Comparison of ENCODE assay signal across 8 mouse cellular contexts in the genomic region with DNA sequence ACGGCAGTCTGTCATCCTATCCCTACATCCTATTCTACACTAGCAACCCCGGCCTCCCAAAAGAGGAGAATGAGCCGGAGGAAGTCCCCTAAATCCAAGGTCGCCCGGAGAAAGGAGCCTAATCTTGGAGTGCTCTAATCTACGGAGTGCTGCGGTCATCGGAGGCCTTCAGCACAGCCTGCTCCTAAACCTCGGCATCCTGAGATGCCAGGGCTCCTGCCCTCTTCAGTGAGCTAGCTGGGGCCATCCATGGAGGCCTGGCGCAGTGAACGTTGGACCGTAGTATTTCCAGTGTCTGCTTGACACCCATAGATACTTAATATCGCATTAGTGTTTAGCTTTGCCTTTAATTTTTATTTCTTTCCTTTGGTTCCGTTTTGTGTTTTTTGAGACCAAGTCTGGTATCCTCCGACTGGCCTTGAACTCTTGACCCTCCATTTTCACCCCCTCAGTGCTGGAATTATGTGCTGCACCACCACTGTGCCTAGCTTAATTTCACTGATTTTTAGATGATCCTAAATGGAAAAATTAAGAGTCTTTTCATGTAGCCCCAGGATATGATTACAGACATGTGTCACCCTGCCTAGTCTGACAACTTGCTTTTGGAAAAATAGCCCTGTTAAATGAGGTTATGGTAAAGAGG. TPM values are rescaled to one million over a fixed set of nuclear protein-coding genes. Genes with fewer than 3 reads are reported as not detected.
DNase-seq lines count a peak whose midpoint lies in the region; ATAC-seq and TF ChIP-seq lines count a peak whose summit lies in the region.

No protein-coding gene starts in this region.

- H3K4me2 ChIP-seq in heart, postnatal 0 days (ENCODE audit: low read depth, low read length): peak overlapping the region; percentile 80
- peak overlapping the region; percentile 80 for H3K4me2 ChIP-seq in hindbrain, embryonic 14.5 days (replicated peaks)
- H3K4me2 ChIP-seq in midbrain, embryonic 13.5 days (replicated peaks): peak overlapping the region; percentile 77

- TF ChIP-seq CTCF in heart, postnatal 0 days (IDR thresholded peaks at IDR 0.05; ENCODE audit: low read depth): no peak
- TF ChIP-seq CTCF in bone marrow macrophage, adult 2 months (IDR thresholded peaks at IDR 0.05; ENCODE audit: low read depth, low read length): no peak

- ATAC-seq in heart, postnatal 0 days (ENCODE audit: insufficient read depth, low read depth): peak; percentile 15
- ATAC-seq in hindbrain, embryonic 14.5 days (ENCODE audit: low FRiP score): peak; percentile 52; the same call in 1 of the 2 replicates
- peak; percentile 74 for ATAC-seq in midbrain, embryonic 13.5 days

- H3K9ac ChIP-seq in heart, postnatal 0 days (replicated peaks; ENCODE audit: low read depth, low read length): peak overlapping the region; percentile 98
- peak overlapping the region; percentile 98 for H3K9ac ChIP-seq in hindbrain, embryonic 14.5 days
- peak overlapping the region; percentile 87 for H3K9ac ChIP-seq in midbrain, embryonic 13.5 days (replicated peaks)

- no peaks in the 10 kb centered on the region for H3K27me3 ChIP-seq in heart, postnatal 0 days (ENCODE audit: control insufficient read depth, insufficient read depth, low read length)
- no peaks in the 10 kb centered on the region for H3K27me3 ChIP-seq in hindbrain, embryonic 14.5 days (ENCODE audit: control insufficient read depth, insufficient read depth, low read length)
- H3K27me3 ChIP-seq in midbrain, embryonic 13.5 days: no peaks in the 10 kb centered on the region

- H3K9me3 ChIP-seq in heart, postnatal 0 days (replicated peaks; ENCODE audit: control insufficient read depth, low read length): no peaks in the 10 kb centered on the region
- H3K9me3 ChIP-seq in hindbrain, embryonic 14.5 days (ENCODE audit: control insufficient read depth, low read length): no peaks in the 10 kb centered on the region
- no peaks in the 10 kb centered on the region for H3K9me3 ChIP-seq in midbrain, embryonic 13.5 days

- WGBS in heart, postnatal 0 days: 7% methylated on average over 15 of the region's 15 CpGs
- WGBS in hindbrain, embryonic 14.5 days: 10% methylated on average over 15 of the region's 15 CpGs
- 13% methylated on average over 15 of the region's 15 CpGs for WGBS in midbrain, embryonic 13.5 days

- TF ChIP-seq EP300 in heart, postnatal 0 days (IDR thresholded peaks at IDR 0.05; ENCODE audit: low read depth): no peak

- peaks cover 28% of the 10 kb centered on the region for H3K36me3 ChIP-seq in heart, postnatal 0 days (replicated peaks; ENCODE audit: control insufficient read depth, insufficient read depth, low read length)
- H3K36me3 ChIP-seq in hindbrain, embryonic 14.5 days (replicated peaks; ENCODE audit: control insufficient read depth, insufficient read depth): peaks cover 32% of the 10 kb centered on the region
- H3K36me3 ChIP-seq in midbrain, embryonic 13.5 days: peaks cover 30% of the 10 kb centered on the region

- TF ChIP-seq POLR2A in bone marrow macrophage, adult 2 months (IDR thresholded peaks at IDR 0.05; ENCODE audit: borderline replicate concordance, low read depth, low read length): no peak

- peaks cover 12% of the 10 kb centered on the region; the same call in 1 of the 2 replicates for H3K4me1 ChIP-seq in heart, postnatal 0 days (ENCODE audit: control insufficient read depth, insufficient read depth)
- H3K4me1 ChIP-seq in bone marrow macrophage, adult 2 months (ENCODE audit: control insufficient read depth, insufficient read depth, low read length): peaks cover 9% of the 10 kb centered on the region
- H3K4me1 ChIP-seq in hindbrain, embryonic 14.5 days (replicated peaks; ENCODE audit: control insufficient read depth, insufficient read depth, low read length): peaks cover 26% of the 10 kb centered on the region
- peaks cover 41% of the 10 kb centered on the region for H3K4me1 ChIP-seq in midbrain, embryonic 13.5 days (replicated peaks)

- H3K27ac ChIP-seq in heart, postnatal 0 days (ENCODE audit: low read depth): peak overlapping the region; percentile 99
- peak overlapping the region; percentile 70 for H3K27ac ChIP-seq in bone marrow macrophage, adult 2 months (ENCODE audit: insufficient read depth, low read depth, low read length)
- peak overlapping the region; percentile 91 for H3K27ac ChIP-seq in hindbrain, embryonic 14.5 days
- H3K27ac ChIP-seq in midbrain, embryonic 13.5 days: peak overlapping the region; percentile 97

- DNase-seq in heart, postnatal 0 days (ENCODE audit: low spot score): no peak
- no peak for DNase-seq in heart, postnatal 36 days
- DNase-seq in hindbrain, embryonic 14.5 days (ENCODE audit: low spot score): no peak
- no peak for DNase-seq in right cerebral cortex, postnatal 14 days
- no peak for DNase-seq in spleen, postnatal 10 days (ENCODE audit: low spot score in 2 of 2)
- DNase-seq in left cerebral cortex, adult 9 months (ENCODE audit: low spot score in 2 of 2): no peak

- H3K4me3 ChIP-seq in heart, postnatal 0 days (ENCODE audit: low read depth, low read length): peak overlapping the region; percentile 97
- H3K4me3 ChIP-seq in bone marrow macrophage, adult 2 months (ENCODE audit: insufficient read depth, low read length): peak overlapping the region; percentile 94
- H3K4me3 ChIP-seq in hindbrain, embryonic 14.5 days (replicated peaks; ENCODE audit: low read length): peak overlapping the region; percentile 96
- peak overlapping the region; percentile 97 for H3K4me3 ChIP-seq in midbrain, embryonic 13.5 days (replicated peaks)

- intact Hi-C loops in heart, postnatal 36 days (cut with DNase I): loop anchor here (2.0 kb wide), 1 partner anchor 42 kb away; no protein-coding TSS in a partner anchor

RNA-seq across cellular contexts. Expression of a gene that starts 0.6 kb away (rescaled TPM):
- total RNA-seq in heart, postnatal 0 days (2014; rRNA removed; ENCODE audit: low replicate concordance): 136 and 225 TPM in 2 replicates
- 156 and 159 TPM in 2 replicates for polyA plus RNA-seq in heart, postnatal 0 days (2015; fragmentation: Nextera tagmentation; extraction: Ambion mirVana)
- total RNA-seq in heart, postnatal 36 days (2021): 100 to 1,000 TPM; 135 to 143 TPM
- 144 and 159 TPM in 2 replicates for polyA plus RNA-seq in bone marrow macrophage, adult 2 months (2012; ENCODE audit: insufficient read depth, insufficient read length, missing spikeins)
- polyA plus RNA-seq in hindbrain, embryonic 14.5 days (2014; fragmentation: Nextera tagmentation; extraction: Ambion mirVana): 399 and 421 TPM in 2 replicates
- polyA plus RNA-seq in midbrain, embryonic 13.5 days (2015; fragmentation: Nextera tagmentation; extraction: Ambion mirVana): 465 and 547 TPM in 2 replicates

RNA-seq across cellular contexts. Expression of a gene that starts 12.3 kb away (rescaled TPM):
- total RNA-seq in heart, postnatal 0 days (2014; rRNA removed; ENCODE audit: low replicate concordance): 34.1 and 58.2 TPM in 2 replicates
- polyA plus RNA-seq in heart, postnatal 0 days (2015; fragmentation: Nextera tagmentation; extraction: Ambion mirVana): 59.7 and 61.4 TPM in 2 replicates
- total RNA-seq in heart, postnatal 36 days (2021): 10 to 100 TPM; 20.2 to 25.2 TPM
- polyA plus RNA-seq in bone marrow macrophage, adult 2 months (2012; ENCODE audit: insufficient read depth, insufficient read length, missing spikeins): 33.9 and 38.8 TPM in 2 replicates
- 103 and 118 TPM in 2 replicates for polyA plus RNA-seq in hindbrain, embryonic 14.5 days (2014; fragmentation: Nextera tagmentation; extraction: Ambion mirVana)
- polyA plus RNA-seq in midbrain, embryonic 13.5 days (2015; fragmentation: Nextera tagmentation; extraction: Ambion mirVana): 104 and 110 TPM in 2 replicates

RNA-seq across cellular contexts. Expression of a gene that starts 22.7 kb away (rescaled TPM):
- 14.5 and 35.2 TPM in 2 replicates for total RNA-seq in heart, postnatal 0 days (2014; rRNA removed; ENCODE audit: low replicate concordance)
- polyA plus RNA-seq in heart, postnatal 0 days (2015; fragmentation: Nextera tagmentation; extraction: Ambion mirVana): 12.7 and 13.9 TPM in 2 replicates
- 10 to 100 TPM in 1 of 2 experiments, 1 to 10 TPM in 1; 9.8 to 10.2 TPM for total RNA-seq in heart, postnatal 36 days (2021)
- polyA plus RNA-seq in bone marrow macrophage, adult 2 months (2012; ENCODE audit: insufficient read depth, insufficient read length, missing spikeins): 8.4 and 8.8 TPM in 2 replicates
- polyA plus RNA-seq in hindbrain, embryonic 14.5 days (2014; fragmentation: Nextera tagmentation; extraction: Ambion mirVana): 7.5 and 9.8 TPM in 2 replicates
- 13.3 and 14.6 TPM in 2 replicates for polyA plus RNA-seq in midbrain, embryonic 13.5 days (2015; fragmentation: Nextera tagmentation; extraction: Ambion mirVana)

RNA-seq across cellular contexts. Expression of a gene that starts 28.5 kb away (rescaled TPM):
- 38.6 and 54.3 TPM in 2 replicates for total RNA-seq in heart, postnatal 0 days (2014; rRNA removed; ENCODE audit: low replicate concordance)
- 25.8 and 30.0 TPM in 2 replicates for polyA plus RNA-seq in heart, postnatal 0 days (2015; fragmentation: Nextera tagmentation; extraction: Ambion mirVana)
- total RNA-seq in heart, postnatal 36 days (2021): 10 to 100 TPM; 14.5 to 16.0 TPM
- polyA plus RNA-seq in bone marrow macrophage, adult 2 months (2012; ENCODE audit: insufficient read depth, insufficient read length, missing spikeins): 42.4 and 43.7 TPM in 2 replicates
- polyA plus RNA-seq in hindbrain, embryonic 14.5 days (2014; fragmentation: Nextera tagmentation; extraction: Ambion mirVana): 77.7 and 78.4 TPM in 2 replicates
- polyA plus RNA-seq in midbrain, embryonic 13.5 days (2015; fragmentation: Nextera tagmentation; extraction: Ambion mirVana): 66.2 and 71.8 TPM in 2 replicates

RNA-seq across cellular contexts. Expression of a gene that starts 43.4 kb away (rescaled TPM):
- total RNA-seq in heart, postnatal 0 days (2014; rRNA removed; ENCODE audit: low replicate concordance): 31.2 and 34.8 TPM in 2 replicates
- 18.1 and 20.2 TPM in 2 replicates for polyA plus RNA-seq in heart, postnatal 0 days (2015; fragmentation: Nextera tagmentation; extraction: Ambion mirVana)
- 10 to 100 TPM; 13.4 to 16.3 TPM for total RNA-seq in heart, postnatal 36 days (2021)
- polyA plus RNA-seq in bone marrow macrophage, adult 2 months (2012; ENCODE audit: insufficient read depth, insufficient read length, missing spikeins): 8.7 and 9.8 TPM in 2 replicates
- 19.9 and 22.4 TPM in 2 replicates for polyA plus RNA-seq in hindbrain, embryonic 14.5 days (2014; fragmentation: Nextera tagmentation; extraction: Ambion mirVana)
- 8.0 and 8.3 TPM in 2 replicates for polyA plus RNA-seq in midbrain, embryonic 13.5 days (2015; fragmentation: Nextera tagmentation; extraction: Ambion mirVana)

Comparison
In these comparisons a context has a peak if more than half of its experiments do, and no peak if none do; other contexts are left out.
1. ATAC-seq: peak in every context shown above with its lines; median percentile 74 in midbrain, embryonic 13.5 days; 52 in hindbrain, embryonic 14.5 days; 15 in heart, postnatal 0 days.